Comparison of ENCODE assay signal across 15 mouse cellular contexts in the genomic region with DNA sequence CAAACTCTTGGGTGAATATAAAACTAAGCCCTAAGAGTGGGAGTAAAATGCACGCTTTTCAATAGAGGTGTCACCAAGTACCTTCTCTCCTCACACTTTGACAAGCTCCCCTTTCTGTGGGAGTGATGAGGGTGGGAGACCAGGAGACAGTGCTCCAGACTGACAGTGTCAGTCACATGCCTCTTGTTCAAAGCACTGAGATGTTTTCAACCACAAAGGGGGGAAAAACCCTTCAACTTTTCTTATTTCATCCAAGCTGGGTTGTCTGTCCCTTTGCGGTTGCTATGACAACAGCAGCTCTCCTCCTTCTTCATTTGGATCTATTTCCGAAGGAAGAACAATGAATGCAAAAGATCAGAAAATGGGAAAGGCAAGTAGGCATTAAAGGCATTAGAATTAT.
DNase-seq lines count a peak whose midpoint lies in the region; ATAC-seq lines count a peak whose summit lies in the region.
"Had no signal": no experiment of that assay in that cellular context is flagged by ENCODE, and none has a peak within 500 bp of the region (broad histone marks: within the 10 kb centered on the region; RNA-seq: fewer than 3 reads in every experiment).

No protein-coding gene starts in this region.

- ATAC-seq in embryonic facial prominence, embryonic 11.5 days (replicated peaks; ENCODE audit: insufficient number of reproducible peaks, low FRiP score, low TSS enrichment, low read depth), result no peak
- no peak for ATAC-seq in midbrain, embryonic 14.5 days (ENCODE audit: low FRiP score, low TSS enrichment)
- no peak for ATAC-seq in intestine, embryonic 16.5 days
- ATAC-seq: inflammation-experienced regulatory T-cells, adult 6 months had no signal

- H3K9ac ChIP-seq in embryonic facial prominence, embryonic 11.5 days (replicated peaks; ENCODE audit: low read length), result no peak overlapping the region
- H3K9ac ChIP-seq in midbrain, embryonic 14.5 days (replicated peaks; ENCODE audit: low read length), result no peak overlapping the region
- H3K9ac ChIP-seq in intestine, embryonic 16.5 days (ENCODE audit: low read depth, low read length), result no peak overlapping the region
- H3K9ac ChIP-seq: heart, embryonic 15.5 days; kidney, embryonic 15.5 days; limb, embryonic 15.5 days had no signal

- H3K4me1 ChIP-seq in embryonic facial prominence, embryonic 11.5 days (ENCODE audit: control insufficient read depth, insufficient read depth, low read length), result no peaks in the 10 kb centered on the region
- peaks cover 25% of the 10 kb centered on the region for H3K4me1 ChIP-seq in embryonic facial prominence, embryonic 10.5 days
- H3K4me1 ChIP-seq in midbrain, embryonic 14.5 days (ENCODE audit: control insufficient read depth, insufficient read depth, low read length), result peaks cover 8% of the 10 kb centered on the region; the same call in 1 of the 2 replicates
- H3K4me1 ChIP-seq in intestine, embryonic 16.5 days (ENCODE audit: control insufficient read depth, insufficient read depth, low read length), result no peaks in the 10 kb centered on the region
- H3K4me1 ChIP-seq: heart, embryonic 15.5 days; kidney, embryonic 15.5 days; limb, embryonic 15.5 days had no signal

- H3K27ac ChIP-seq in embryonic facial prominence, embryonic 11.5 days (replicated peaks; ENCODE audit: low read depth, low read length), result no peak overlapping the region
- no peak overlapping the region for H3K27ac ChIP-seq in embryonic facial prominence, embryonic 10.5 days (replicated peaks)
- peak overlapping the region; percentile 41; the same call in 1 of the 2 replicates for H3K27ac ChIP-seq in midbrain, embryonic 14.5 days (replicated peaks; ENCODE audit: low read depth, low read length)
- H3K27ac ChIP-seq in intestine, embryonic 16.5 days (ENCODE audit: low read length), result no peak overlapping the region
- H3K27ac ChIP-seq: heart, embryonic 15.5 days; kidney, embryonic 15.5 days; limb, embryonic 15.5 days had no signal

- peak; percentile 14 for DNase-seq in embryonic facial prominence, embryonic 11.5 days (ENCODE audit: low spot score)
- DNase-seq in embryonic facial prominence, embryonic 10.5 days (ENCODE audit: low spot score), result no peak
- peak; percentile 9 for DNase-seq in layer of hippocampus, adult 11-12 months (ENCODE audit: low spot score)
- no peak for DNase-seq in layer of hippocampus, postnatal 25 days (ENCODE audit: extremely low spot score in 1 of 2, low spot score in 1 of 2)
- DNase-seq in brain, embryonic 18.5 days (ENCODE audit: low read depth, low spot score), result peak; percentile 61
- DNase-seq in midbrain, embryonic 14.5 days, result peak; percentile 69
- DNase-seq in liver, result no peak
- DNase-seq: cerebellum, adult 2 months; gastrocnemius, postnatal 14 days; thymus, adult 2 months had no signal

- WGBS in embryonic facial prominence, embryonic 11.5 days, result 63% methylated on average over 3 of the region's 3 CpGs
- 58% methylated on average over 3 of the region's 3 CpGs for WGBS in embryonic facial prominence, embryonic 10.5 days
- WGBS in midbrain, embryonic 14.5 days, result 20% methylated on average over 3 of the region's 3 CpGs
- 53% methylated on average over 3 of the region's 3 CpGs for WGBS in intestine, embryonic 16.5 days

- no peak overlapping the region for H3K4me2 ChIP-seq in embryonic facial prominence, embryonic 11.5 days (ENCODE audit: low read depth, low read length)
- H3K4me2 ChIP-seq in midbrain, embryonic 14.5 days (ENCODE audit: low read length), result 0 out of 2 replicates have a peak overlapping the region, but pooled peaks have one; percentile 9
- no peak overlapping the region for H3K4me2 ChIP-seq in intestine, embryonic 16.5 days (ENCODE audit: low read depth, low read length)
- H3K4me2 ChIP-seq: heart, embryonic 15.5 days; kidney, embryonic 15.5 days; limb, embryonic 15.5 days had no signal

- no peaks in the 10 kb centered on the region for H3K9me3 ChIP-seq in embryonic facial prominence, embryonic 11.5 days (replicated peaks; ENCODE audit: control insufficient read depth, low read length)
- H3K9me3 ChIP-seq in embryonic facial prominence, embryonic 10.5 days, result no peaks in the 10 kb centered on the region
- H3K9me3 ChIP-seq in midbrain, embryonic 14.5 days (ENCODE audit: control insufficient read depth, low read length), result no peaks in the 10 kb centered on the region
- no peaks in the 10 kb centered on the region for H3K9me3 ChIP-seq in intestine, embryonic 16.5 days (ENCODE audit: control insufficient read depth, low read length)
- H3K9me3 ChIP-seq: heart, embryonic 15.5 days; kidney, embryonic 15.5 days; limb, embryonic 15.5 days had no signal

- no peaks in the 10 kb centered on the region for H3K27me3 ChIP-seq in embryonic facial prominence, embryonic 11.5 days (ENCODE audit: control insufficient read depth, insufficient read depth, low read length)
- no peaks in the 10 kb centered on the region for H3K27me3 ChIP-seq in embryonic facial prominence, embryonic 10.5 days (replicated peaks; ENCODE audit: low read depth, poor library complexity, severe bottlenecking)
- no peaks in the 10 kb centered on the region for H3K27me3 ChIP-seq in midbrain, embryonic 14.5 days (ENCODE audit: control insufficient read depth, insufficient read depth, low read length)
- no peaks in the 10 kb centered on the region for H3K27me3 ChIP-seq in intestine, embryonic 16.5 days (replicated peaks; ENCODE audit: control insufficient read depth, insufficient read depth, low read length)
- H3K27me3 ChIP-seq: heart, embryonic 15.5 days; kidney, embryonic 15.5 days; limb, embryonic 15.5 days had no signal

- no peak overlapping the region for H3K4me3 ChIP-seq in embryonic facial prominence, embryonic 11.5 days (ENCODE audit: low read depth, low read length)
- H3K4me3 ChIP-seq in embryonic facial prominence, embryonic 10.5 days, result no peak overlapping the region
- no peak overlapping the region for H3K4me3 ChIP-seq in midbrain, embryonic 14.5 days (replicated peaks; ENCODE audit: low read depth, low read length)
- H3K4me3 ChIP-seq in intestine, embryonic 16.5 days (ENCODE audit: low read length), result no peak overlapping the region
- H3K4me3 ChIP-seq: heart, embryonic 15.5 days; kidney, embryonic 15.5 days; limb, embryonic 15.5 days had no signal

- H3K36me3 ChIP-seq in embryonic facial prominence, embryonic 11.5 days (replicated peaks; ENCODE audit: control insufficient read depth, insufficient read depth, low read depth, low read length), result no peaks in the 10 kb centered on the region
- no peaks in the 10 kb centered on the region for H3K36me3 ChIP-seq in embryonic facial prominence, embryonic 10.5 days (replicated peaks)
- H3K36me3 ChIP-seq in midbrain, embryonic 14.5 days (ENCODE audit: control insufficient read depth, insufficient read depth, low read length), result no peaks in the 10 kb centered on the region
- H3K36me3 ChIP-seq in intestine, embryonic 16.5 days (ENCODE audit: control insufficient read depth, insufficient read depth, low read length), result no peaks in the 10 kb centered on the region
- H3K36me3 ChIP-seq: heart, embryonic 15.5 days; kidney, embryonic 15.5 days; limb, embryonic 15.5 days had no signal

Comparison
In these comparisons a context has a peak if more than half of its experiments do, and no peak if none do; other contexts are left out.
1. DNase-seq: peak in embryonic facial prominence, embryonic 11.5 days (single experiment), layer of hippocampus, adult 11-12 months (single experiment), brain, embryonic 18.5 days (single experiment) and midbrain, embryonic 14.5 days (single experiment); none in embryonic facial prominence, embryonic 10.5 days (single experiment), layer of hippocampus, postnatal 25 days (0 of 2) and liver (single experiment).